Mouse (Mus musculus) E14TG2a.4 (cell line): ENCODE data around the gene Susd4.

Experiments
- CTCF ChIP-seq: conservative IDR thresholded peaks from 2 replicates; pipeline ENCODE4 v1.5.1; 2014; ENCODE audit warnings: low read length
- NANOG ChIP-seq: IDR thresholded peaks from 2 replicates; pipeline ENCODE4 v1.6.1; 2014; ENCODE audit warnings: borderline replicate concordance, low read length, mixed read lengths

GRCm38 (mm10) chr1:182778225-182778624, 14.6 kb downstream of the Susd4 start:
- TF ChIP-seq CTCF: no peak
- no peak for TF ChIP-seq NANOG
